Mouse (Mus musculus): Measurements from ENCODE around the gene Bag2. TPM values are rescaled to one million over a fixed set of nuclear protein-coding genes. Genes with fewer than 3 reads are reported as not detected.
"Not testable (repeated sequence)": the region's sequence is repeated elsewhere in the genome, so short reads cannot be mapped to it uniquely, and the experiment has no call there.

The Bag2 gene
- total RNA-seq, 2 experiments from 2014 or later = 31.5 to 37.6 TPM

- DNase-seq = peak in 1 of 2 experiments; percentile 16
- intact Hi-C loops (cut with DNase I) = loop anchor here (5.0 to 10.0 kb wide), 2 partner anchors 57 to 210 kb away; partner anchors contain the start of gene Zfp451
Observed at GRCm38 (mm10) chr1:33754965-33755735, 2.4 kb downstream of the Bag2 start.

- intact Hi-C loops (cut with DNase I) = loop anchor here (10.0 kb wide), 1 partner anchor 211 kb away; no protein-coding TSS in a partner anchor
- no peak for DNase-seq
Observed at GRCm38 (mm10) chr1:33754089-33754488, 3.5 kb downstream of the Bag2 start.

- intact Hi-C loops (cut with DNase I) = loop anchor here (10.0 kb wide), 1 partner anchor 214 kb away; no protein-coding TSS in a partner anchor
- DNase-seq = peak in 1 of 2 experiments; percentile 30
Observed at GRCm38 (mm10) chr1:33751283-33751682, 6.3 kb downstream of the Bag2 start.

GRCm38 (mm10) chr1:33749709-33750108 lies 7.9 kb downstream of the Bag2 start:
- intact Hi-C loops (cut with DNase I) = loop anchor here (10.0 kb wide), 1 partner anchor 215 kb away; no protein-coding TSS in a partner anchor
- DNase-seq = not testable (repeated sequence)

GRCm38 (mm10) chr1:33749109-33749508 lies 8.5 kb downstream of the Bag2 start:
- intact Hi-C loops (cut with DNase I) = no loop called here
- DNase-seq = no peak

GRCm38 (mm10) chr1:33745901-33746300 lies 11.7 kb downstream of the Bag2 start:
- no peak for DNase-seq
- intact Hi-C loops (cut with DNase I) = no loop called here

GRCm38 (mm10) chr1:33744815-33745214 lies 12.8 kb downstream of the Bag2 start:
- intact Hi-C loops (cut with DNase I); DNase-seq: not testable (repeated sequence)

GRCm38 (mm10) chr1:33742903-33743302 lies 14.7 kb downstream of the Bag2 start:
- intact Hi-C loops (cut with DNase I) = no loop called here
- peak in 1 of 2 experiments; percentile 20 for DNase-seq

GRCm38 (mm10) chr1:33739302-33739701 lies 18.3 kb downstream of the Bag2 start:
- intact Hi-C loops (cut with DNase I) = loop anchor here (2.0 kb wide), 1 partner anchor 69 kb away; no protein-coding TSS in a partner anchor
- DNase-seq = peak; percentile 80 to 91

GRCm38 (mm10) chr1:33738681-33739278 lies 18.8 kb downstream of the Bag2 start:
- no peak for DNase-seq
- intact Hi-C loops (cut with DNase I) = loop anchor here (2.0 kb wide), 1 partner anchor 68 kb away; no protein-coding TSS in a partner anchor

GRCm38 (mm10) chr1:33738281-33738680 lies 19.3 kb downstream of the Bag2 start:
- no peak for DNase-seq
- intact Hi-C loops (cut with DNase I) = loop anchor here (2.0 kb wide), 1 partner anchor 67 kb away; no protein-coding TSS in a partner anchor

GRCm38 (mm10) chr1:33734001-33734685 lies 23.5 kb downstream of the Bag2 start:
- no peak for DNase-seq
- intact Hi-C loops (cut with DNase I) = no loop called here

- DNase-seq = no peak
- intact Hi-C loops (cut with DNase I) = no loop called here
Observed at GRCm38 (mm10) chr1:33733044-33733443, 24.6 kb downstream of the Bag2 start.

GRCm38 (mm10) chr1:33725086-33725485 lies 32.5 kb downstream of the Bag2 start:
- no peak for DNase-seq
- intact Hi-C loops (cut with DNase I) = no loop called here

- DNase-seq = no peak
- intact Hi-C loops (cut with DNase I) = no loop called here
Observed at GRCm38 (mm10) chr1:33724516-33724915, 33.1 kb downstream of the Bag2 start.

GRCm38 (mm10) chr1:33721020-33721419 lies 36.6 kb downstream of the Bag2 start:
- intact Hi-C loops (cut with DNase I) = no loop called here
- no peak for DNase-seq

- DNase-seq = no peak
- intact Hi-C loops (cut with DNase I) = no loop called here
Observed at GRCm38 (mm10) chr1:33720231-33720630, 37.4 kb downstream of the Bag2 start.

GRCm38 (mm10) chr1:33719733-33720225 lies 37.8 kb downstream of the Bag2 start, which contains the start of gene Rab23:
Gene Rab23 (plus strand): TSS chr1:33719887.
- intact Hi-C loops (cut with DNase I) = no loop called here
- peak; percentile 83 to 87 for DNase-seq

GRCm38 (mm10) chr1:33717636-33718035 lies 40.0 kb downstream of the Bag2 start:
- intact Hi-C loops (cut with DNase I) = no loop called here
- no peak for DNase-seq

- no peak for DNase-seq
- intact Hi-C loops (cut with DNase I) = no loop called here
Observed at GRCm38 (mm10) chr1:33714796-33715195, 42.8 kb downstream of the Bag2 start.

GRCm38 (mm10) chr1:33712026-33712425 lies 45.6 kb downstream of the Bag2 start:
- no peak for DNase-seq
- intact Hi-C loops (cut with DNase I) = no loop called here
